Mouse (Mus musculus): ENCODE data around the gene Mthfd1l.

DNA sequence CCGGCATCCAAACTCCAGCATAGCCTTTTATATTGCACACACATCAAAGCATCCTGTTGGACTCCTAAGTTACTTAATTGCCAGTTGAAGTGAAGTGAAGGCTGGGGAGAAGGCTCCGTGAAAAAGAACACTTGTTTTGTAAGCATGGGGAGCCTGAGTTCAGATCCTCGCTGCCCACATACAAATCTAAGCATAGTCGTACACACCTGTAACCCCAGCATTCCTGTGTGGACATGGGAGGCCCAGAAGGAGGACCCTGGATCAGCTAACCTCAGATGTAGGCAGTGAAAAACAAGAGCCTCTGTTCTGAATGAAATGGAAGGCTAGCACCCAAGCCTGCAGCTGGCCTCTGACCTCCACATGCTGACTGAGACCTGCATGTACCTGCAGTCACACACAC is 79.8 kb downstream of the Mthfd1l start:
- TF ChIP-seq TCF12 (IDR thresholded peaks at IDR 0.05; ENCODE audit: insufficient read depth, poor library complexity, severe bottlenecking) (no peak), POLR2A (IDR thresholded peaks at IDR 0.05; ENCODE audit: insufficient read length, low read depth) (no peak)

All from myocyte (in vitro differentiated cells).